Mouse (Mus musculus): ENCODE data around the gene Pdk2.

Pdk2 gene

DNA sequence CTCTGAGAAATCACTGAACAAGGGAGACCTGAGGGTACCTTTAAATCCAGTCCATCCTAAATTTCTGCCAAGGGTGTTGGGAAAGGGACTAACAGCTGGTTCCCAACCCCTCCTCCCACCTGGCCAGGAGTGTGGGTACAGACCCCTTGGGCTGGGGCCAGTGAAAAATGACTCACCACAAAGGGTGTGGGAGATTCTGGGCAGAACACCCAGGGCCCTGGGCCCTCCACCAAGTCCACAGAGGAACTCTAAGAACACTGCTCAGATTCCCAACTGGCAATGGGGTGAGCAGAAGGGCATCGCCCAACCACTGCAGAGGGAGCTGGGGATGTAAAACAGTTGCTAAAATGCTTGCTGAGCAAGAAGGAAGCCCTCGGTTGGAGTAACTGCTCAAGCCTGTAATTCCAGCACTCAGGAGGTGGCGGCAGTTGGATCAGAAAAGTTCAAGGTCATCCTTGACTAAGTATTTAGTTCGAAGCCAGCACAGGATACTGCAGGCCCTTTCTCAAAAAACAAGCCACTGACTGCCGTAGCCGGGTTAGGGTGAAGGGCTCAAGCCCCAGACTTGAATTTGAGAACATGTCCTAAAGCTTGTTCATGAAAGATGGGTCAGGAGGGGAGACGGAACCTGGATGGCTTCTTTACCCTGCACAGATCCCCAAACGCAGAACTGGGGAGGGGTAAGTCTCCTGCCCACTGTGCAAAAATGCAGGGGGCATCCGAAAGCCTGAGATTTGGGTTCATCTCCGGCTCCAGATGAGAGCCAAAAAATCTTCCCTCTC, 52.2 kb downstream of the Pdk2 start:
- DNase-seq (ENCODE audit: inconsistent ontology term), result peak; percentile 72

DNA sequence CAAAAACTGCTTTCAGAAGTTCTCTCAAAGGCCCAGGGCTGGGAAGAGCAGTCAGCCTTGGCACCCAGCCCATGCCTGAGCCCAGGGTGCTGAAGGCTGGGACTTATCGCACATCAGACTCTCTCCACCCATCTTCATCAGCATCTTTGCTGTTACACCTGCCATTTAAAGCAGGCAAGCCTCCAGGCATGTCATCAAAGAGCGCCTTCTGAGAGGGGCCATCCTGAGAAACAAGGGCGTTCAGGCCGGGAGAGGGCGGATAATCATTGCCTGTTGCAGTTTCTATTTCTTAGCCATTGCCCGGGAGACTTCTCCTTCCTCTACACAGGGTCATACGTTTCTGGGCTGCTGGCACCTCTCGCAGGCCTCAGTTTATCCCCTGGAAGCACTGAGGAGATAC, 53.3 kb downstream of the Pdk2 start:
- no peak for DNase-seq (ENCODE audit: inconsistent ontology term)

DNA sequence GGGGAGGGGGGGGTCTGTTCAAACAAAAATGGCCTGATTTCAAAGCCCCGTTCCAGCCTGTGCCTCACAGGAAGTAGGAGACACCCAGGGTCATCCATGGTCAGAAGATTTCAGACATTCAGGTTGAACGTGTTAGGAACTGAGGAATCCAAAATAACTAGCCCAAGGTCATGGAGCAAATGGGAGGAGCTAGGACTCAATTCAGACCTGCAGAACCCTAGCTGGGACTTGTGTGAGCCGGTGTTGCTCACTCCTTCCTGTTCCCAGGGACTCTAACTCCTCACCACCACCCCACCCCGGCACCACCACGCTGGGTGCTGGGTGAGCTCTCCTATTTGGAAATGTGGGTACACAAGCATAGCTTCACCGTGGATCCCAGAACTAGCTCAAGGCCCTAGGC, 53.8 kb downstream of the Pdk2 start:
- DNase-seq (ENCODE audit: inconsistent ontology term), result no peak

GRCm38 (mm10) chr11:94986435-94986834, 54.7 kb downstream of the Pdk2 start:
- no peak for DNase-seq (ENCODE audit: inconsistent ontology term)

- no peak for DNase-seq (ENCODE audit: inconsistent ontology term)
Observed at GRCm38 (mm10) chr11:94985822-94986221, 55.3 kb downstream of the Pdk2 start.

DNA sequence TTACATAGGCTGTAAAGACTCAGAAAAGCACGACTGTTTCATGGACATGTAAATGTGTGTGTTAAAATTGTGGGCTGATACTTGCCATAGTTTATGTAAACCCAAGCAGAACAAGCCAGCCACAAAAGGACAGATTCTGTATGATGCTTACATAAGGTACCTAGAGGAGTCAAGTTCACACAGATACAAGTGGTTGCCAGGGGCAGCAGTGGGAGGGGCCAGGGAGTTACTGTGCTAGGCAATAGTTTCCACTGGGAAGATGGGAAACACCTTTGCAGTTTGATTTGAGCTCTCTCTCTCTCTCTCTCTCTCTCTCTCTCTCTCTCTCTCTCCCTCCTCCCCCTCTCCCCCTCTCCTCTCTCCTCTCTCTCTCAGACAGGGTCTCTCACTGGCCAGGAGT, 56.0 kb downstream of the Pdk2 start:
- no peak for DNase-seq (ENCODE audit: inconsistent ontology term)

- no peak for DNase-seq (ENCODE audit: inconsistent ontology term)
Observed at GRCm38 (mm10) chr11:94979462-94980179, 61.5 kb downstream of the Pdk2 start.

DNA sequence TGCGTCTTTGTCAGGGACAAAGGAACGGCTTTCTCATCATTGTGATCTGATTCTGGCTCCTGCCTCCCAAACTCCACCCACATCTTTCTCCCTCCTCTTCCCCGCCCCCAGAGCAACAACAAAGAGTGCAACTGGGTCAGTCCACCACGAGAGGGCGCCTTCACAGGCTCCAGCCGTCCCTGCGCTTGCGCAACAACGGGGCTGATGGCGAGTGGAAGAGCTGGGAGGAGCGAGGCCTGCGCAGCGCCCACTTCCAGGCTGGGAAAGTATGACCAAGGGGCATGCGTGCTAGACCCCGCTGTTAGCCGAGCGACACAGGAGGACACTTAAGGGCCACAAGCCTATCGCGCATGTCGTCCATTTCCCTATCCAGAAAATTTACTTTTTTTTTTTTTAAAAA, 62.2 kb downstream of the Pdk2 start:
- DNase-seq (ENCODE audit: inconsistent ontology term), result peak; percentile 95

- DNase-seq (ENCODE audit: inconsistent ontology term), result no peak
Observed at GRCm38 (mm10) chr11:94978178-94978915, 62.8 kb downstream of the Pdk2 start.
